Mouse (Mus musculus) heart, embryonic 16.5 days (tissue): ENCODE measurements around the gene Cnp. TPM values are rescaled to one million over a fixed set of nuclear protein-coding genes. Genes with fewer than 3 reads are reported as not detected.
A peak's percentile ranks its signal among the peaks of the same experiment; 100 is the strongest.
"Not testable (repeated sequence)": the region's sequence is repeated elsewhere in the genome, so short reads cannot be mapped to it uniquely, and the experiment has no call there.

Experiments used
- ATAC-seq: fragments of 200-750 bp; cut with Nextera tagmentation; replicated peaks from 2 replicates; pipeline ENCODE4 v1.8.0; 2017; ENCODE audit warnings: moderate number of reproducible peaks; ENCODE audit not compliant: insufficient read depth, low FRiP score; ENCODE audit errors: extremely low read depth
- H3K27ac ChIP-seq: fragments of 300-500 bp; sonication (generic); 2 replicates; pipeline ENCODE4 v1.5.1; 2014; ENCODE audit warnings: mild to moderate bottlenecking, low read length, control low read depth, moderate library complexity
- H3K27me3 ChIP-seq: fragments of 300-500 bp; sonication (generic); 2 replicates; pipeline ENCODE4 v1.6.1; 2014; ENCODE audit warnings: low read length, mixed read lengths; ENCODE audit not compliant: control insufficient read depth, insufficient read depth
- H3K36me3 ChIP-seq: fragments of 300-500 bp; sonication (generic); 2 replicates; pipeline ENCODE4 v1.6.1; 2014; ENCODE audit not compliant: control insufficient read depth, insufficient read depth
- H3K4me1 ChIP-seq: fragments of 300-500 bp; sonication (generic); 2 replicates; pipeline ENCODE4 v1.6.1; 2014; ENCODE audit warnings: low read length, mixed read lengths; ENCODE audit not compliant: control insufficient read depth, insufficient read depth
- H3K4me2 ChIP-seq: fragments of 300-500 bp; sonication (generic); 2 replicates; pipeline ENCODE4 v1.6.1; 2014; ENCODE audit warnings: low read depth, mild to moderate bottlenecking, control low read depth, low read length
- H3K4me3 ChIP-seq: fragments of 300-500 bp; sonication (generic); 2 replicates; pipeline ENCODE4 v1.5.1; 2014; ENCODE audit warnings: mild to moderate bottlenecking, control low read depth, low read length
- H3K9ac ChIP-seq: fragments of 300-500 bp; sonication (generic); 2 replicates; pipeline ENCODE4 v1.6.1; 2014; ENCODE audit warnings: low read length, control low read depth
- H3K9me3 ChIP-seq: fragments of 300-500 bp; sonication (generic); replicated peaks from 2 replicates; pipeline ENCODE4 v1.6.1; 2016; ENCODE audit warnings: low read length; ENCODE audit not compliant: control insufficient read depth
- WGBS: fragments of 180-500 bp; shearing (Covaris S2); extraction: QIAGEN DNeasy Blood & Tissue Kit; methylation state at CpG from one replicate; pipeline ENCODE4 v1.1.7; 2014; 5-methylcytosine and 5-hydroxymethylcytosine counted together
- polyA plus RNA-seq: library from polyadenylated mRNA; unstranded; fragments of >200 nt; fragmentation: Nextera tagmentation; extraction: Ambion mirVana; gene quantifications from 2 replicates; pipeline ENCODE4 v1.2.1, GENCODE M21; 2015

Cnp gene
- polyA plus RNA-seq, 1 experiment from 2014 or later: 32.1 TPM

DNA sequence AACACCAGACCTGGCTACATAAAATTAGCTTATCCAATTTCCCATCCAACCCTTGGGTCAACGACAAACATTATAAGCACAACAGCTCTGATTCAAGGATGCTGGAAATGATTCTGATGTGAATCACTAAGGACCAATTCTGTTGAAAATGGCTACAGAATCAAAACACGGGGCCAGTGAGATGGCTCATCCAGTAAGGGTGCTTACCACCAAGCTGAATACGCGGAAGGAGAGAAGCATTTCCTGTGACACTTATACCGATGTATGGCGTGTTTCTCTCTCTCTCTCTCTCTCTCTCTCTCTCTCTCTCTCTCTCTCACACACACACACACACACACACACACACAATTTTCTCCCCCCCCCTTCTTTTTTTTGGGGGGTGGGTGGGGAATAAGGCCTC lies 32.4 kb downstream of the Cnp start:
- H3K9ac ChIP-seq: no peak overlapping the region
- no peaks in the 10 kb centered on the region for H3K9me3 ChIP-seq
- 0 out of 2 replicates have a peak, but pooled peaks cover 3% of the 10 kb centered on the region for H3K36me3 ChIP-seq
- H3K4me2 ChIP-seq: no peak overlapping the region
- no peak overlapping the region for H3K27ac ChIP-seq
- peaks cover 37% of the 10 kb centered on the region for H3K4me1 ChIP-seq
- WGBS: 84% methylated on average over 6 of the region's 6 CpGs
- no peak for ATAC-seq
- H3K27me3 ChIP-seq: no peaks in the 10 kb centered on the region
- H3K4me3 ChIP-seq: no peak overlapping the region

DNA sequence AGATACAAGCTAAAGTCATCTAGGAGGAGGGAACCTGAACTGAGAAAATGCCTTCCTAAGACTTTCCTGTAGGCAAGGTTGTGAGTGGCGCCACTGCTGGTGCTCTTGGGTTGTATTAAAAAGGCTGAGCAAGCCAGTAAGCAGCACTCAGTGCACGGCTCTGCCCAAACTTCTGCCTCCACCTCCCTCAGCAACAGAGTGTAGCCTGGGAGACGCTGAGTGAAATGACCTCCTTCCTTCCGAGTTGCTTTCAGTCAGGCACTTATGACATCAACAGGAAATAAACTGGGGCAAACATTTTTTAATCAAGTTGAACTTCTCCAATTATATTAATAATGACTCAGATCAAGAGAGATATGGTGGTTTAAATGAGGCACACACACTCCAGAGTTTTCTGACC lies 34.1 kb downstream of the Cnp start:
- Histone ChIP-seq H3K27ac (peak overlapping the region; percentile 86), H3K4me1 (peaks cover 37% of the 10 kb centered on the region), H3K4me2 (no peak overlapping the region), H3K27me3 (no peaks in the 10 kb centered on the region), H3K4me3 (no peak overlapping the region), H3K36me3 (0 out of 2 replicates have a peak, but pooled peaks cover 3% of the 10 kb centered on the region), H3K9ac (no peak overlapping the region), H3K9me3 (no peaks in the 10 kb centered on the region)
- WGBS: 53% methylated on average over 4 of the region's 4 CpGs
- no peak for ATAC-seq

DNA sequence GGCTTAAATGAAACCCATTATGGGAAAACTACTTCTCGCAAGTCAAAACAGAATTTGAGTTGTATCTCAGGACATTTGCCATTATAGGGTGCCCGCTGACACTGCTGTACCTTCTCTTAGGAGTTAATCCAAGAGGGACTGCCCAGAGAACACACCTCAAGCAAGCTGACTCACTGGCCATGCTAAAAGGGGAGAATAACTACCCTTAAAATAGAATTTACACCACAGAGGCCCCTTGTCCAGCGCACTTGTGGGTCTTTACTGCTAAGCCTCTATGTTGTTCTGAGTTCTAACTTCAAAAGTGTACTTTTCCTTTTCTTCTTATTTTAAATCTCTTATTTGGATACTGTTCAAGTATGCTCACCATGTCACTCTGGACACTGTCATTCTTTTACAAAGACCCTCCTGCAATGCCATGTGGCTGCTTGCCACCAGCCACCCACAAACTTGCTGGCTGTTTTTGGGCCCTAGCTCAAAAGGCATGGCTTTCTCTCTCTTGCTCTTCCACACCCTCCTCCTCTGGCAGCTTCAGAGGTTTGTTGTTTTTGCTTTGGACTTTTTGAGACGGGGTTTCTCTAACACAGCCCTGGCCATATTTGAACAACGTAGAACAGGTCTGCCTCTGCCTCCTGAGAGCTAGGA lies 34.8 kb downstream of the Cnp start:
- H3K9ac ChIP-seq: peak overlapping the region; percentile 49
- no peak; the same call in 1 of the 2 replicates for ATAC-seq
- 51% methylated on average over 5 of the region's 5 CpGs for WGBS
- H3K4me2 ChIP-seq: peak overlapping the region; percentile 40
- H3K27ac ChIP-seq: peak overlapping the region; percentile 86
- H3K4me3 ChIP-seq: no peak overlapping the region; the same call in 1 of the 2 replicates
- no peaks in the 10 kb centered on the region for H3K27me3 ChIP-seq
- H3K36me3 ChIP-seq: 0 out of 2 replicates have a peak, but pooled peaks cover 3% of the 10 kb centered on the region
- peaks cover 31% of the 10 kb centered on the region for H3K4me1 ChIP-seq
- no peaks in the 10 kb centered on the region for H3K9me3 ChIP-seq

DNA sequence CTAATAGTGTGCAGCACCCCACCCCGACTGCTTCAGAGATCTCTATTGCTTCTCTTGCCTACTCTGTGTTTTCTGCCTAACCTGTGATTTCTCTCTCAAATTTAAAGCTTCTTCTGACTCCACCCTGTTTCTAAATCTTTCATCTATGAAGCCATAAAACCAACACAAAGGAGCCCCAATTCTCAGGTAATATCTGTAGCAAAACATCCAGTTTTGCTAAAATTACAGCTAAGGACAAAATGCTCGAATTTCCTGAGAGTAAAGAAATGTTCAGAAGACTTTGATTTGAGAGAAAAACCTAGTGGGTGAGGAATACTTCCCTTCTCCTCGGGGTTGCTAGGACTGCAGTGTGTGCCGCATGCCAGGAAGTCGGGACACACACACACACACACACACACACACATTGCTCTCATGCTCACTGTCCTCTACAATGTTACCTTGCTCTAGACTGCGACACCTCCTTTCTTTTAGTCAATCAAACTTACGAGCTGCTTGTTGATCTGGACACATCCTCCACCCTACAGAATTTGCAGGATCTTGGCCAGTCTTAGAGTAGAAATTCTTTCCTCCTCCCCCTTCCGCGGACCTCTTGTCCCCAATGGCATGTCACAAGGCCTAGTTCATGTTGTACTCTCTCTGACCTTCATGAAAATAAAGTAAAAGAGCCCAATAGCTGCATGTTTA lies 35.4 kb downstream of the Cnp start:
- Histone ChIP-seq H3K4me2 (peak overlapping the region; percentile 41), H3K9me3 (no peaks in the 10 kb centered on the region), H3K27me3 (no peaks in the 10 kb centered on the region), H3K4me1 (peaks cover 28% of the 10 kb centered on the region), H3K9ac (peak overlapping the region; percentile 49), H3K4me3 (no peak overlapping the region; the same call in 1 of the 2 replicates), H3K27ac (peak overlapping the region; percentile 86), H3K36me3 (0 out of 2 replicates have a peak, but pooled peaks cover 3% of the 10 kb centered on the region)
- WGBS: 40% methylated on average over 9 of the region's 9 CpGs
- ATAC-seq: no peak; the same call in 1 of the 2 replicates

DNA sequence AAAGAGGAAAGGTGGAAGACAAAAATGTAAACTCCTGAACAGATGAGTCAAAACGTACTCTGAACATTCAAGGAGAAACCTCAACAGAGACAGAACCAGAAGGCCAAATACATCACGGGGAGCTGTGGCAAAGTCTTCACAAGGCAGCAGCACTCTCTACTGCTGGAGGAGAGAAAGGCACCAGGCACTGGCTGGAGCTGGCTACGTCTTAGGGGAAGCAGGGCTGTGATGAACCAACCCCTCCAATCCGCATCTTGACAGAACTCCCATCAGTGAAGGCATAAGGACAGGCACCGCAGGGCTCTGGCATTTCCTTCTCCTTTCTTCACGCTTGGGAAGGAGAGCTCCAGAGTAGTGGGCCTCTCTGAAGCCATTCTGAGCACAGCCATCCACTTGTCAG lies 36.9 kb downstream of the Cnp start:
- Histone ChIP-seq H3K27ac (no peak overlapping the region), H3K36me3 (0 out of 2 replicates have a peak, but pooled peaks cover 3% of the 10 kb centered on the region), H3K4me2 (no peak overlapping the region), H3K27me3 (no peaks in the 10 kb centered on the region), H3K9ac (no peak overlapping the region), H3K9me3 (no peaks in the 10 kb centered on the region), H3K4me3 (no peak overlapping the region), H3K4me1 (peaks cover 28% of the 10 kb centered on the region)
- no peak for ATAC-seq
- WGBS: 88% methylated on average over 6 of the region's 6 CpGs

DNA sequence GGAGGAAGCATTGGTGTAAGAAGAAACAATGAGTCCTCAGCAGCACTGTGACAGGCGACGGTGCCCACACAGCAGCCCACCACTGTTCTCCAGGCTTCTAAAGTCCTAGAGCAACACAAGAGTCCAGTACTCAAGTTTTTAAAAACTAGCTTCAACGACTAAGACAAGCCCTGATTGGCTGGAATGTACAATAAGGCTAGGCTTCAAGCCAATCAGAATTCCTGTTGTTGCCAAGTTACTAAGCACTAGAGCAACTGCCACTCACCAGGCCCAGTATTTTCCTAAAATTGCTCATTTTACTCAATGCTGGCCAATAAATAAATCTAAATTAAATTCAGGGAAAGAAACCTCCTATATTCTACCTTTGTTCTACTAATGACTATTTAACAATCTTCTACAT lies 38.5 kb downstream of the Cnp start:
- peaks cover 36% of the 10 kb centered on the region for H3K4me1 ChIP-seq
- H3K4me3 ChIP-seq: no peak overlapping the region
- no peak overlapping the region for H3K9ac ChIP-seq
- no peak for ATAC-seq
- H3K36me3 ChIP-seq: 0 out of 2 replicates have a peak, but pooled peaks cover 2% of the 10 kb centered on the region
- no peaks in the 10 kb centered on the region for H3K27me3 ChIP-seq
- 74% methylated on average over 3 of the region's 3 CpGs for WGBS
- H3K27ac ChIP-seq: no peak overlapping the region
- H3K9me3 ChIP-seq: no peaks in the 10 kb centered on the region
- no peak overlapping the region for H3K4me2 ChIP-seq

DNA sequence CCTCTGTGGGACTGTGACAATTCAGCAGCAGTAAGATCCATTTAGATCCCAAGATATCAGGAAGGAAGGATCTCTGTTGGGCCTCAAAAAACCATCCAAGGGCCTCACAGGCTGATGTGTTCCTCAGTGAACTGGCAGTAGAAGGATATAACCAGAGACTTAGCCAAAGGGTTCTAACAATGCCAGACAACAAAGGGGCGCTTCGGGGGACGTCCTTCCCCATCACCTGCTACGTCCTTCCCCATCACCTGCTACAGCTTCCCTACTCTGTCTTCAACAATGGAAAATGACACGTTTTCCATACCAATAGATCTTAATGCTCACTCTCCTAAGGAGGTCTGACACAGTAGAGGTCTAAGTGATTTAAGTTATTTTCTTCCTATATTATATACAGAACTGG lies 41.6 kb downstream of the Cnp start:
- Histone ChIP-seq H3K27ac (no peak overlapping the region), H3K4me3 (no peak overlapping the region), H3K27me3 (no peaks in the 10 kb centered on the region), H3K4me1 (peaks cover 15% of the 10 kb centered on the region), H3K9ac (no peak overlapping the region), H3K36me3 (no peaks in the 10 kb centered on the region), H3K4me2 (no peak overlapping the region), H3K9me3 (no peaks in the 10 kb centered on the region)
- no peak for ATAC-seq
- 87% methylated on average over 5 of the region's 5 CpGs for whole genome bisulfite sequencing

DNA sequence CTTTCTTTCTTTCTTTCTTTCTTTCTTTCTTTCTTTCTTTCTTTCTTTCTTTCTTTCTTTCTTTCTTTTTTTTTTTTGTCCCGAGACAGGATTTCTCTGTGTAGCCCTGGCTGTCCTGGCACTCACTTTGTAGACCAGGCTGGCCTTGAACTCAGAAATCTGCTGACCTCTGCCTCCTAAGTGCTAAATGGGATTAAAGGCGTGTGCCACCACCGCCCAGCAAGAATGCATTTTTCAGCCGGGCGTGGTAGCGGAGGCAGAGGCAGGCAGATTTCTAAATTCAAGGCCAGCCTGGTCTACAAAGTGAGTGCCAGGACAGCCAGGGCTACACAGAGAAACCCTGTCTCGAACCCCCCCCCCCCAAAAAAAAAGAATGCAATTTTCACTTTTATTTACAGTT lies 42.1 kb downstream of the Cnp start:
- H3K36me3 ChIP-seq, H3K4me3 ChIP-seq, H3K9ac ChIP-seq, H3K27me3 ChIP-seq, H3K27ac ChIP-seq, H3K4me2 ChIP-seq, ATAC-seq, H3K9me3 ChIP-seq: not testable (repeated sequence)
- H3K4me1 ChIP-seq: peaks cover 15% of the 10 kb centered on the region
- WGBS: 93% methylated on average over 7 of the region's 7 CpGs

DNA sequence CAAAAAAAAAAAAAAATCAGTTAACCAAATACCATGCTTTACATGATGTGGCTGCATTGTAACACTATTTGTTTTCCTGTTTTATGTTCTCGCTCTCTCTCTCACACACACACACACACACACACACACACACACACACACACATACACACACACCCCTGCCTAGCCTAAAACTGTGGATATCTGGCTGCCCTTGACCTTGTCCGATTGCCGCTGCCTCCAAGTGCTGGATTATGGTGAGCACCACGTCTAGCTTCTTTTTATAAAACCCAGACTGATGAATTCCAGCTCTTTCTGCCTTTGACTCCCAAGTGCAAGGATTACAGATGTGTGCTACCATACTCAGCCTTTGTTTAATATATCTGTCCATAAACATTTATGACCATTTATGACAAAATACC lies 42.8 kb downstream of the Cnp start:
- 65% methylated on average over 4 of the region's 4 CpGs for WGBS
- Histone ChIP-seq H3K4me3 (peak overlapping the region; percentile 83; the same call in 1 of the 2 replicates), H3K36me3 (no peaks in the 10 kb centered on the region), H3K4me2 (peak overlapping the region; percentile 88), H3K27ac (peak overlapping the region; percentile 51), H3K9me3 (no peaks in the 10 kb centered on the region), H3K4me1 (peaks cover 18% of the 10 kb centered on the region), H3K9ac (peak overlapping the region; percentile 90), H3K27me3 (no peaks in the 10 kb centered on the region)
- ATAC-seq: no peak
